Mouse (Mus musculus) spleen, adult 2 months (tissue): ENCODE data around the gene Zscan20.

Experiments
- CTCF ChIP-seq: fragments of 200-500 bp; IDR thresholded peaks from 2 replicates; pipeline ENCODE4 v1.5.1; 2011; ENCODE audit warnings: mild to moderate bottlenecking, inconsistent platforms; ENCODE audit not compliant: insufficient read depth, insufficient read length, insufficient replicate concordance; ENCODE audit errors: extremely low read depth
- POLR2A ChIP-seq: fragments of 200-500 bp; IDR thresholded peaks from 2 replicates; pipeline ENCODE4 v1.6.1; 2011; ENCODE audit warnings: low read depth, low read length, inconsistent platforms

GRCm38 (mm10) chr4:128635451-128635850, 25.6 kb upstream of the Zscan20 start:
- TF ChIP-seq CTCF: no peak
- TF ChIP-seq POLR2A: no peak
